Mouse (Mus musculus): ENCODE data around the gene Sspo. TPM values are rescaled to one million over a fixed set of nuclear protein-coding genes. Genes with fewer than 3 reads are reported as not detected.
A peak's percentile ranks its signal among the peaks of the same experiment; 100 is the strongest.

The Sspo gene
- polyA plus RNA-seq, 1 experiment from 2014 or later = 0.14 TPM

- Histone ChIP-seq H3K36me3 (ENCODE audit: control insufficient read depth, insufficient read depth, low read length) (peaks cover 44% of the 10 kb centered on the region), H3K4me2 (ENCODE audit: low read depth, low read length) (no peak overlapping the region), H3K4me1 (replicated peaks; ENCODE audit: control insufficient read depth, insufficient read depth, low read length) (no peaks in the 10 kb centered on the region), H3K27me3 (ENCODE audit: control insufficient read depth, insufficient read depth, low read depth, low read length) (no peaks in the 10 kb centered on the region), H3K27ac (ENCODE audit: low read length) (no peak overlapping the region), H3K9me3 (ENCODE audit: control insufficient read depth, low read length) (no peaks in the 10 kb centered on the region), H3K9ac (ENCODE audit: low read length) (no peak overlapping the region), H3K4me3 (ENCODE audit: low read length) (no peak overlapping the region)
- 93% methylated on average over 1 of the region's 1 CpGs for WGBS
- no peak for ATAC-seq (ENCODE audit: low read depth)
Observed at GRCm38 (mm10) chr6:48414886-48415285, 33.1 kb upstream of the Sspo start.

GRCm38 (mm10) chr6:48415636-48416035 is 32.4 kb upstream of the Sspo start:
- Histone ChIP-seq H3K27ac (ENCODE audit: low read length) (no peak overlapping the region), H3K4me1 (replicated peaks; ENCODE audit: control insufficient read depth, insufficient read depth, low read length) (0 out of 2 replicates have a peak, but pooled peaks cover under 1% of the 10 kb centered on the region), H3K4me3 (ENCODE audit: low read length) (no peak overlapping the region), H3K9ac (ENCODE audit: low read length) (no peak overlapping the region), H3K27me3 (ENCODE audit: control insufficient read depth, insufficient read depth, low read depth, low read length) (no peaks in the 10 kb centered on the region), H3K4me2 (ENCODE audit: low read depth, low read length) (no peak overlapping the region), H3K9me3 (ENCODE audit: control insufficient read depth, low read length) (no peaks in the 10 kb centered on the region), H3K36me3 (ENCODE audit: control insufficient read depth, insufficient read depth, low read length) (peaks cover 37% of the 10 kb centered on the region)
- ATAC-seq (ENCODE audit: low read depth) = no peak
- WGBS = 90% methylated on average over 7 of the region's 7 CpGs

- Histone ChIP-seq H3K4me3 (ENCODE audit: low read length) (no peak overlapping the region), H3K27ac (ENCODE audit: low read length) (no peak overlapping the region), H3K9me3 (ENCODE audit: control insufficient read depth, low read length) (no peaks in the 10 kb centered on the region), H3K36me3 (ENCODE audit: control insufficient read depth, insufficient read depth, low read length) (peaks cover 37% of the 10 kb centered on the region), H3K27me3 (ENCODE audit: control insufficient read depth, insufficient read depth, low read depth, low read length) (no peaks in the 10 kb centered on the region), H3K9ac (ENCODE audit: low read length) (no peak overlapping the region), H3K4me2 (ENCODE audit: low read depth, low read length) (no peak overlapping the region), H3K4me1 (replicated peaks; ENCODE audit: control insufficient read depth, insufficient read depth, low read length) (0 out of 2 replicates have a peak, but pooled peaks cover 3% of the 10 kb centered on the region)
- no peak for ATAC-seq (ENCODE audit: low read depth)
- 84% methylated on average over 2 of the region's 2 CpGs for WGBS
Observed at GRCm38 (mm10) chr6:48416486-48416885, 31.5 kb upstream of the Sspo start.

GRCm38 (mm10) chr6:48420647-48421046 is 27.4 kb upstream of the Sspo start:
- Histone ChIP-seq H3K9ac (ENCODE audit: low read length) (no peak overlapping the region), H3K27ac (ENCODE audit: low read length) (no peak overlapping the region; the same call in 1 of the 2 replicates), H3K4me2 (ENCODE audit: low read depth, low read length) (no peak overlapping the region), H3K27me3 (ENCODE audit: control insufficient read depth, insufficient read depth, low read depth, low read length) (no peaks in the 10 kb centered on the region), H3K4me1 (replicated peaks; ENCODE audit: control insufficient read depth, insufficient read depth, low read length) (0 out of 2 replicates have a peak, but pooled peaks cover 3% of the 10 kb centered on the region), H3K4me3 (ENCODE audit: low read length) (no peak overlapping the region), H3K36me3 (ENCODE audit: control insufficient read depth, insufficient read depth, low read length) (peaks cover 12% of the 10 kb centered on the region), H3K9me3 (ENCODE audit: control insufficient read depth, low read length) (no peaks in the 10 kb centered on the region)
- 12% methylated on average over 2 of the region's 2 CpGs for WGBS
- ATAC-seq (ENCODE audit: low read depth) = 0 out of 2 replicates have a peak, but pooled peaks have one; percentile 47

GRCm38 (mm10) chr6:48423336-48423735 is 24.7 kb upstream of the Sspo start:
- H3K9ac ChIP-seq (ENCODE audit: low read length) = no peak overlapping the region
- WGBS = 76% methylated on average over 3 of the region's 3 CpGs
- H3K9me3 ChIP-seq (ENCODE audit: control insufficient read depth, low read length) = no peaks in the 10 kb centered on the region
- H3K4me2 ChIP-seq (ENCODE audit: low read depth, low read length) = no peak overlapping the region
- ATAC-seq (ENCODE audit: low read depth) = no peak
- H3K4me3 ChIP-seq (ENCODE audit: low read length) = no peak overlapping the region
- H3K36me3 ChIP-seq (ENCODE audit: control insufficient read depth, insufficient read depth, low read length) = no peaks in the 10 kb centered on the region
- H3K4me1 ChIP-seq (replicated peaks; ENCODE audit: control insufficient read depth, insufficient read depth, low read length) = 0 out of 2 replicates have a peak, but pooled peaks cover 3% of the 10 kb centered on the region
- H3K27ac ChIP-seq (ENCODE audit: low read length) = no peak overlapping the region
- no peaks in the 10 kb centered on the region for H3K27me3 ChIP-seq (ENCODE audit: control insufficient read depth, insufficient read depth, low read depth, low read length)

GRCm38 (mm10) chr6:48424074-48424473 is 24.0 kb upstream of the Sspo start:
- Histone ChIP-seq H3K9me3 (ENCODE audit: control insufficient read depth, low read length) (no peaks in the 10 kb centered on the region), H3K4me1 (replicated peaks; ENCODE audit: control insufficient read depth, insufficient read depth, low read length) (0 out of 2 replicates have a peak, but pooled peaks cover 3% of the 10 kb centered on the region), H3K27me3 (ENCODE audit: control insufficient read depth, insufficient read depth, low read depth, low read length) (no peaks in the 10 kb centered on the region), H3K36me3 (ENCODE audit: control insufficient read depth, insufficient read depth, low read length) (no peaks in the 10 kb centered on the region), H3K27ac (ENCODE audit: low read length) (no peak overlapping the region), H3K4me3 (ENCODE audit: low read length) (no peak overlapping the region), H3K4me2 (ENCODE audit: low read depth, low read length) (no peak overlapping the region), H3K9ac (ENCODE audit: low read length) (no peak overlapping the region)
- 51% methylated on average over 5 of the region's 5 CpGs for WGBS
- no peak for ATAC-seq (ENCODE audit: low read depth)

GRCm38 (mm10) chr6:48426956-48427355 is 21.1 kb upstream of the Sspo start:
- Histone ChIP-seq H3K9ac (ENCODE audit: low read length) (no peak overlapping the region), H3K27ac (ENCODE audit: low read length) (no peak overlapping the region), H3K27me3 (ENCODE audit: control insufficient read depth, insufficient read depth, low read depth, low read length) (no peaks in the 10 kb centered on the region), H3K36me3 (ENCODE audit: control insufficient read depth, insufficient read depth, low read length) (no peaks in the 10 kb centered on the region), H3K4me1 (replicated peaks; ENCODE audit: control insufficient read depth, insufficient read depth, low read length) (no peaks in the 10 kb centered on the region), H3K4me2 (ENCODE audit: low read depth, low read length) (no peak overlapping the region), H3K9me3 (ENCODE audit: control insufficient read depth, low read length) (no peaks in the 10 kb centered on the region), H3K4me3 (ENCODE audit: low read length) (no peak overlapping the region)
- 68% methylated on average over 5 of the region's 5 CpGs for WGBS
- ATAC-seq (ENCODE audit: low read depth) = no peak

GRCm38 (mm10) chr6:48428769-48429557 is 19.1 kb upstream of the Sspo start:
- H3K4me1 ChIP-seq (replicated peaks; ENCODE audit: control insufficient read depth, insufficient read depth, low read length) = peaks cover 14% of the 10 kb centered on the region
- H3K27ac ChIP-seq (ENCODE audit: low read length) = no peak overlapping the region
- no peak overlapping the region for H3K9ac ChIP-seq (ENCODE audit: low read length)
- H3K9me3 ChIP-seq (ENCODE audit: control insufficient read depth, low read length) = no peaks in the 10 kb centered on the region
- H3K36me3 ChIP-seq (ENCODE audit: control insufficient read depth, insufficient read depth, low read length) = no peaks in the 10 kb centered on the region
- no peak for ATAC-seq (ENCODE audit: low read depth)
- 63% methylated on average over 4 of the region's 4 CpGs for WGBS
- no peak overlapping the region for H3K4me2 ChIP-seq (ENCODE audit: low read depth, low read length)
- no peak overlapping the region for H3K4me3 ChIP-seq (ENCODE audit: low read length)
- H3K27me3 ChIP-seq (ENCODE audit: control insufficient read depth, insufficient read depth, low read depth, low read length) = no peaks in the 10 kb centered on the region

GRCm38 (mm10) chr6:48430748-48431147 is 17.3 kb upstream of the Sspo start:
- H3K4me2 ChIP-seq (ENCODE audit: low read depth, low read length) = no peak overlapping the region
- H3K9me3 ChIP-seq (ENCODE audit: control insufficient read depth, low read length) = no peaks in the 10 kb centered on the region
- H3K4me3 ChIP-seq (ENCODE audit: low read length) = no peak overlapping the region
- WGBS = 61% methylated on average over 5 of the region's 5 CpGs
- ATAC-seq (ENCODE audit: low read depth) = no peak
- H3K36me3 ChIP-seq (ENCODE audit: control insufficient read depth, insufficient read depth, low read length) = no peaks in the 10 kb centered on the region
- no peak overlapping the region for H3K27ac ChIP-seq (ENCODE audit: low read length)
- no peaks in the 10 kb centered on the region for H3K27me3 ChIP-seq (ENCODE audit: control insufficient read depth, insufficient read depth, low read depth, low read length)
- H3K9ac ChIP-seq (ENCODE audit: low read length) = no peak overlapping the region
- H3K4me1 ChIP-seq (replicated peaks; ENCODE audit: control insufficient read depth, insufficient read depth, low read length) = peaks cover 29% of the 10 kb centered on the region

All from lung, embryonic 16.5 days (tissue).